Mouse (Mus musculus): ENCODE results near the gene Gpx4. TPM values are rescaled to one million over a fixed set of nuclear protein-coding genes. Genes with fewer than 3 reads are reported as not detected.

The Gpx4 gene
- polyA plus RNA-seq, 1 experiment from 2014 or later: 946 TPM

- no peaks in the 10 kb centered on the region for H3K9me3 ChIP-seq (replicated peaks; ENCODE audit: low read length)
These were observed 8.4 kb downstream of the Gpx4 start for GRCm38 (mm10) chr10:80055364-80055763.

GRCm38 (mm10) chr10:80055891-80056290, 8.9 kb downstream of the Gpx4 start:
- Histone ChIP-seq H3K4me2 (ENCODE audit: low read length) (peak overlapping the region; percentile 71; the same call in 1 of the 2 replicates), H3K9ac (ENCODE audit: low read depth, low read length) (no peak overlapping the region), H3K4me1 (replicated peaks; ENCODE audit: insufficient read depth, low read length) (peaks cover 21% of the 10 kb centered on the region), H3K27me3 (ENCODE audit: insufficient read depth, low read length) (no peaks in the 10 kb centered on the region), H3K36me3 (ENCODE audit: insufficient read depth, low read length) (peaks cover 33% of the 10 kb centered on the region), H3K4me3 (replicated peaks; ENCODE audit: low read depth, low read length) (no peak overlapping the region; the same call in 1 of the 2 replicates), H3K9me3 (replicated peaks; ENCODE audit: low read length) (no peaks in the 10 kb centered on the region), H3K27ac (no peak overlapping the region)
- no peak for TF ChIP-seq CTCF (IDR thresholded peaks at IDR 0.05; ENCODE audit: low read depth)
- no peak for ATAC-seq (replicated peaks; ENCODE audit: low FRiP score, low read depth)
- no peak for DNase-seq (ENCODE audit: low spot score)
- 74% methylated on average over 8 of the region's 10 CpGs for WGBS

More at GRCm38 (mm10) chr10:80055364-80055763, 8.4 kb downstream of the Gpx4 start:
- WGBS: 74% methylated on average over 5 of the region's 5 CpGs
- peak overlapping the region; percentile 96; the same call in 1 of the 2 replicates for H3K9ac ChIP-seq (ENCODE audit: low read depth, low read length)
- H3K4me2 ChIP-seq (ENCODE audit: low read length): peak overlapping the region; percentile 71
- no peak for ATAC-seq (replicated peaks; ENCODE audit: low FRiP score, low read depth)
- H3K36me3 ChIP-seq (ENCODE audit: insufficient read depth, low read length): peaks cover 31% of the 10 kb centered on the region
- H3K27ac ChIP-seq: no peak overlapping the region
- no peaks in the 10 kb centered on the region for H3K27me3 ChIP-seq (ENCODE audit: insufficient read depth, low read length)
- H3K4me3 ChIP-seq (replicated peaks; ENCODE audit: low read depth, low read length): peak overlapping the region; percentile 71; the same call in 1 of the 2 replicates
- no peak for TF ChIP-seq CTCF (IDR thresholded peaks at IDR 0.05; ENCODE audit: low read depth)
- DNase-seq (ENCODE audit: low spot score): no peak
- peaks cover 25% of the 10 kb centered on the region for H3K4me1 ChIP-seq (replicated peaks; ENCODE audit: insufficient read depth, low read length)

DNA sequence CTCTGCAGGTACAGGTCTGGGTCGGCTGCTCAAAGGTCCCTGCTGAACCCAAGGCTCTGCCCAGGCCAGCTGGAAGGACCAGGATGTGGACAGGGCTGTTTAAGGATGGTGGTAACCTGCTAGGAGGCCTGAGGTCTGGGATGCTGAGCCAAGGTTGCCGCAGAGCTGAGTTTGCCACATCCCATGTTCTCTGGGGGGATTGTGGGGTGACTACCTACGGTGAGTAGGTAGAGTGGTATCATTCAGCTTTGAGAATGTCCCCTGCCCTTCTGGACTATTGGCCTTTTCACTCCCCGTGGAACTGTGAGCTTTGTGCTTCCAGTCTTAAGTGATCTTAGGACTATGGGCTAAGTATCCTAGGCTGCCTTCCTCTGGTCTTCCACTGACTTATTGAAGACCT, 9.5 kb downstream of the Gpx4 start:
- Histone ChIP-seq H3K36me3 (ENCODE audit: insufficient read depth, low read length) (peaks cover 33% of the 10 kb centered on the region), H3K27ac (no peak overlapping the region), H3K4me3 (replicated peaks; ENCODE audit: low read depth, low read length) (no peak overlapping the region), H3K9ac (ENCODE audit: low read depth, low read length) (no peak overlapping the region), H3K9me3 (replicated peaks; ENCODE audit: low read length) (no peaks in the 10 kb centered on the region), H3K4me2 (ENCODE audit: low read length) (no peak overlapping the region), H3K27me3 (ENCODE audit: insufficient read depth, low read length) (no peaks in the 10 kb centered on the region), H3K4me1 (replicated peaks; ENCODE audit: insufficient read depth, low read length) (peaks cover 18% of the 10 kb centered on the region)
- WGBS: 91% methylated on average over 4 of the region's 4 CpGs
- no peak for DNase-seq (ENCODE audit: low spot score)
- no peak for TF ChIP-seq CTCF (IDR thresholded peaks at IDR 0.05; ENCODE audit: low read depth)
- no peak for ATAC-seq (replicated peaks; ENCODE audit: low FRiP score, low read depth)

GRCm38 (mm10) chr10:80056976-80057682, 10.2 kb downstream of the Gpx4 start:
- H3K4me3 ChIP-seq (replicated peaks; ENCODE audit: low read depth, low read length): no peak overlapping the region
- H3K4me2 ChIP-seq (ENCODE audit: low read length): no peak overlapping the region
- ATAC-seq (replicated peaks; ENCODE audit: low FRiP score, low read depth) (no peak), DNase-seq (ENCODE audit: low spot score) (no peak)
- H3K9ac ChIP-seq (ENCODE audit: low read depth, low read length): no peak overlapping the region
- H3K27ac ChIP-seq: 0 out of 2 replicates have a peak overlapping the region, but pooled peaks have one; percentile 19
- no peak for TF ChIP-seq CTCF (IDR thresholded peaks at IDR 0.05; ENCODE audit: low read depth)
- no peaks in the 10 kb centered on the region for H3K9me3 ChIP-seq (replicated peaks; ENCODE audit: low read length)
- 93% methylated on average over 27 of the region's 27 CpGs for WGBS
- H3K4me1 ChIP-seq (replicated peaks; ENCODE audit: insufficient read depth, low read length): peaks cover 17% of the 10 kb centered on the region
- peaks cover 38% of the 10 kb centered on the region for H3K36me3 ChIP-seq (ENCODE audit: insufficient read depth, low read length)
- H3K27me3 ChIP-seq (ENCODE audit: insufficient read depth, low read length): no peaks in the 10 kb centered on the region

DNA sequence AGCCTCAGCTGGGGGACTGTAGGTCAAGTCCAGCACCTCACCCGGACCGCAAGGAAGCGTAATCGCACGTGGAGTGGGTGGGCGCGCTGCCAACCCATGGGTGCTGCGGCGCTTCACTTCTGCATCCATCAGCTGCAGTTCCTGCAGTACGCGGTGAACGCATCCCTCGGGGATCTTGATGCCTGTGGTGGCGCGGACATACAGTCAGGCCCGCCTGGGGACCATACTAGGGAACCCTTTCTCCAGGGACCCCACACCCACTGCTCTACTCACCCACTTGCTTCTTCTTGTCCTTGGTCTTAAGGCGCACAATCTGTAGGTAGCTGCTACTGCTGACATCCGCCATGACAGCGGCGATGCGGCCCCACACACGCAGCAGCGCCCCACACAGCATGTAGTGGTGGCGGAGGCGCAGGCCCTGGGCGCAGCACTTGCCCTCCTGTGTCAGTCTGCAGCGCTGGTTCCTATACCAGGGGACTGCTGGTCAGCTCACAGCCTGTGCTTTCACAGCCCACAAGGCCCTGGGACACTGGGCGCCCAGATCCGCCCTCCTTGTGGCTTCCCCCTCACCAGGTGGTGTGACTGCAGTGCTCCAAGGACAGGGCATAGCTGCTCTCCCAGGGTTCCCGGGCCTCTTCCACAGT, 10.8 kb downstream of the Gpx4 start:
- no peaks in the 10 kb centered on the region for H3K27me3 ChIP-seq (ENCODE audit: insufficient read depth, low read length)
- H3K4me1 ChIP-seq (replicated peaks; ENCODE audit: insufficient read depth, low read length): peaks cover 11% of the 10 kb centered on the region
- H3K4me2 ChIP-seq (ENCODE audit: low read length): no peak overlapping the region
- TF ChIP-seq CTCF (IDR thresholded peaks at IDR 0.05; ENCODE audit: low read depth): no peak
- no peaks in the 10 kb centered on the region for H3K9me3 ChIP-seq (replicated peaks; ENCODE audit: low read length)
- H3K36me3 ChIP-seq (ENCODE audit: insufficient read depth, low read length): peaks cover 45% of the 10 kb centered on the region
- ATAC-seq (replicated peaks; ENCODE audit: low FRiP score, low read depth) (no peak), DNase-seq (ENCODE audit: low spot score) (no peak)
- WGBS: 83% methylated on average over 30 of the region's 30 CpGs
- H3K27ac ChIP-seq: no peak overlapping the region; the same call in 1 of the 2 replicates
- no peak overlapping the region for H3K4me3 ChIP-seq (replicated peaks; ENCODE audit: low read depth, low read length)
- H3K9ac ChIP-seq (ENCODE audit: low read depth, low read length): no peak overlapping the region; the same call in 1 of the 2 replicates

GRCm38 (mm10) chr10:80063104-80063503, 16.1 kb downstream of the Gpx4 start:
- no peaks in the 10 kb centered on the region for H3K4me1 ChIP-seq (replicated peaks; ENCODE audit: insufficient read depth, low read length)
- 89% methylated on average over 5 of the region's 5 CpGs for WGBS
- ATAC-seq (replicated peaks; ENCODE audit: low FRiP score, low read depth): no peak
- DNase-seq (ENCODE audit: low spot score): no peak
- H3K9me3 ChIP-seq (replicated peaks; ENCODE audit: low read length): no peaks in the 10 kb centered on the region
- H3K27me3 ChIP-seq (ENCODE audit: insufficient read depth, low read length): no peaks in the 10 kb centered on the region
- H3K4me3 ChIP-seq (replicated peaks; ENCODE audit: low read depth, low read length): no peak overlapping the region
- no peak for TF ChIP-seq CTCF (IDR thresholded peaks at IDR 0.05; ENCODE audit: low read depth)
- H3K27ac ChIP-seq: no peak overlapping the region
- H3K9ac ChIP-seq (ENCODE audit: low read depth, low read length): no peak overlapping the region
- peaks cover 40% of the 10 kb centered on the region for H3K36me3 ChIP-seq (ENCODE audit: insufficient read depth, low read length)
- H3K4me2 ChIP-seq (ENCODE audit: low read length): no peak overlapping the region

Measured in kidney, postnatal 0 days (tissue).